Mouse (Mus musculus) intestine, embryonic 14.5 days (tissue): ENCODE data around the gene Tiam1. TPM values are rescaled to one million over a fixed set of nuclear protein-coding genes. Genes with fewer than 3 reads are reported as not detected.

Experiments
- ATAC-seq: fragments of 200-750 bp; cut with Nextera tagmentation; replicated peaks from 2 replicates; pipeline ENCODE4 v1.8.0; 2017; ENCODE audit warnings: low read depth, moderate number of reproducible peaks, moderate TSS enrichment, moderate library complexity; ENCODE audit not compliant: low FRiP score, low TSS enrichment
- DNase-seq: peaks from one replicate; pipeline ENCODE4 v3.0.0-alpha.2; 2018; ENCODE audit warnings: low spot score
- H3K27ac ChIP-seq: fragments of 300-500 bp; sonication (generic); 2 replicates; pipeline ENCODE4 v1.5.1; 2014; ENCODE audit warnings: low read depth, mild to moderate bottlenecking, control low read depth
- H3K27me3 ChIP-seq: fragments of 300-500 bp; sonication (generic); replicated peaks from 2 replicates; pipeline ENCODE4 v1.6.1; 2014; ENCODE audit warnings: low read length, control low read depth; ENCODE audit not compliant: control insufficient read depth, insufficient read depth
- H3K36me3 ChIP-seq: fragments of 300-500 bp; sonication (generic); 2 replicates; pipeline ENCODE4 v1.6.1; 2014; ENCODE audit warnings: low read length, control low read depth; ENCODE audit not compliant: control insufficient read depth, insufficient read depth
- H3K4me1 ChIP-seq: fragments of 300-500 bp; sonication (generic); replicated peaks from 2 replicates; pipeline ENCODE4 v1.6.1; 2014; ENCODE audit warnings: low read length, control low read depth, mixed read lengths; ENCODE audit not compliant: control insufficient read depth, insufficient read depth
- H3K4me2 ChIP-seq: fragments of 300-500 bp; sonication (generic); 2 replicates; pipeline ENCODE4 v1.6.1; 2014; ENCODE audit warnings: low read length
- H3K4me3 ChIP-seq: fragments of 300-500 bp; sonication (generic); 2 replicates; pipeline ENCODE4 v1.5.1; 2014; ENCODE audit warnings: low read depth, low read length, control low read depth, mixed read lengths
- H3K9ac ChIP-seq: fragments of 300-500 bp; sonication (generic); 2 replicates; pipeline ENCODE4 v1.6.1; 2014; ENCODE audit warnings: mild to moderate bottlenecking, low read length
- H3K9me3 ChIP-seq: fragments of 300-500 bp; sonication (generic); 2 replicates; pipeline ENCODE4 v1.6.1; 2016; ENCODE audit warnings: low read length, control low read depth; ENCODE audit not compliant: control insufficient read depth
- WGBS: fragments of 180-500 bp; shearing (Covaris S2); extraction: QIAGEN DNeasy Blood & Tissue Kit; methylation state at CpG from one replicate; pipeline ENCODE4 v1.1.7; 2014; 5-methylcytosine and 5-hydroxymethylcytosine counted together
- polyA plus RNA-seq: library from polyadenylated mRNA; unstranded; fragments of >200 nt; fragmentation: Nextera tagmentation; extraction: Ambion mirVana; gene quantifications from 2 replicates; pipeline ENCODE4 v1.2.1, GENCODE M21; 2014

Gene Tiam1
- polyA plus RNA-seq, 1 experiment from 2014 or later = 21.4 TPM

- no peak for ATAC-seq
- no peaks in the 10 kb centered on the region for H3K9me3 ChIP-seq
- H3K9ac ChIP-seq = no peak overlapping the region
- 84% methylated on average over 5 of the region's 5 CpGs for WGBS
- H3K27ac ChIP-seq = no peak overlapping the region
- H3K27me3 ChIP-seq = no peaks in the 10 kb centered on the region
- no peak overlapping the region for H3K4me2 ChIP-seq
- no peak for DNase-seq
- no peak overlapping the region for H3K4me3 ChIP-seq
- no peaks in the 10 kb centered on the region for H3K36me3 ChIP-seq
- peaks cover 5% of the 10 kb centered on the region; the same call in 1 of the 2 replicates for H3K4me1 ChIP-seq
These were observed 190.7 kb downstream of the Tiam1 start for GRCm38 (mm10) chr16:89952821-89953220.

- H3K4me2 ChIP-seq = no peak overlapping the region
- ATAC-seq (no peak), DNase-seq (no peak)
- 57% methylated on average over 8 of the region's 8 CpGs for WGBS
- H3K9ac ChIP-seq = no peak overlapping the region
- no peak overlapping the region for H3K4me3 ChIP-seq
- peaks cover 5% of the 10 kb centered on the region; the same call in 1 of the 2 replicates for H3K4me1 ChIP-seq
- no peaks in the 10 kb centered on the region for H3K36me3 ChIP-seq
- H3K9me3 ChIP-seq = no peaks in the 10 kb centered on the region
- no peaks in the 10 kb centered on the region for H3K27me3 ChIP-seq
- H3K27ac ChIP-seq = no peak overlapping the region
These were observed 192.8 kb downstream of the Tiam1 start for GRCm38 (mm10) chr16:89950754-89951153.

- WGBS = 70% methylated on average over 6 of the region's 6 CpGs
- no peak overlapping the region for H3K9ac ChIP-seq
- no peak for ATAC-seq
These were observed 193.3 kb downstream of the Tiam1 start for GRCm38 (mm10) chr16:89950251-89950650.

GRCm38 (mm10) chr16:89948040-89948439, 195.5 kb downstream of the Tiam1 start:
- Histone ChIP-seq H3K4me2 (no peak overlapping the region), H3K36me3 (no peaks in the 10 kb centered on the region), H3K4me3 (no peak overlapping the region), H3K27ac (no peak overlapping the region), H3K9ac (no peak overlapping the region), H3K27me3 (no peaks in the 10 kb centered on the region), H3K4me1 (peaks cover 19% of the 10 kb centered on the region), H3K9me3 (no peaks in the 10 kb centered on the region)
- DNase-seq = no peak
- no peak for ATAC-seq
- WGBS = 100% methylated on average over 1 of the region's 1 CpGs

More at GRCm38 (mm10) chr16:89950251-89950650, 193.3 kb downstream of the Tiam1 start:
- no peak for DNase-seq
- no peaks in the 10 kb centered on the region for H3K36me3 ChIP-seq
- no peak overlapping the region for H3K27ac ChIP-seq
- no peak overlapping the region for H3K4me2 ChIP-seq
- H3K9me3 ChIP-seq = no peaks in the 10 kb centered on the region
- H3K4me3 ChIP-seq = no peak overlapping the region
- H3K4me1 ChIP-seq = peaks cover 5% of the 10 kb centered on the region; the same call in 1 of the 2 replicates
- H3K27me3 ChIP-seq = no peaks in the 10 kb centered on the region

GRCm38 (mm10) chr16:89946816-89947215, 196.8 kb downstream of the Tiam1 start:
- WGBS = 93% methylated on average over 11 of the region's 11 CpGs
- no peak for DNase-seq

GRCm38 (mm10) chr16:89944604-89945283, 198.8 kb downstream of the Tiam1 start:
- peaks cover 14% of the 10 kb centered on the region for H3K4me1 ChIP-seq
- no peaks in the 10 kb centered on the region for H3K27me3 ChIP-seq
- WGBS = 47% methylated on average over 19 of the region's 19 CpGs
- no peak overlapping the region for H3K27ac ChIP-seq
- no peaks in the 10 kb centered on the region for H3K36me3 ChIP-seq
- H3K9ac ChIP-seq = no peak overlapping the region
- no peak overlapping the region for H3K4me3 ChIP-seq
- DNase-seq (no peak), ATAC-seq (no peak)
- H3K9me3 ChIP-seq = peaks cover 9% of the 10 kb centered on the region
- no peak overlapping the region for H3K4me2 ChIP-seq

More at GRCm38 (mm10) chr16:89946816-89947215, 196.8 kb downstream of the Tiam1 start:
- Histone ChIP-seq H3K9me3 (no peaks in the 10 kb centered on the region), H3K27ac (no peak overlapping the region), H3K36me3 (no peaks in the 10 kb centered on the region), H3K4me3 (no peak overlapping the region), H3K27me3 (no peaks in the 10 kb centered on the region), H3K4me2 (no peak overlapping the region), H3K4me1 (peaks cover 19% of the 10 kb centered on the region), H3K9ac (no peak overlapping the region)
- ATAC-seq = no peak

- ATAC-seq = no peak
- no peak for DNase-seq
These were observed 199.5 kb downstream of the Tiam1 start for GRCm38 (mm10) chr16:89944050-89944449.

GRCm38 (mm10) chr16:89943267-89943971, 200.2 kb downstream of the Tiam1 start:
- ATAC-seq (no peak), DNase-seq (no peak)
- Histone ChIP-seq H3K36me3 (no peaks in the 10 kb centered on the region), H3K27ac (no peak overlapping the region), H3K9me3 (peaks cover 9% of the 10 kb centered on the region), H3K9ac (no peak overlapping the region), H3K4me3 (no peak overlapping the region), H3K27me3 (no peaks in the 10 kb centered on the region), H3K4me2 (no peak overlapping the region), H3K4me1 (peaks cover 14% of the 10 kb centered on the region)
- 46% methylated on average over 19 of the region's 19 CpGs for WGBS

More at GRCm38 (mm10) chr16:89944050-89944449, 199.5 kb downstream of the Tiam1 start:
- H3K9ac ChIP-seq = no peak overlapping the region
- H3K4me3 ChIP-seq = no peak overlapping the region
- H3K9me3 ChIP-seq = peaks cover 9% of the 10 kb centered on the region
- no peak overlapping the region for H3K27ac ChIP-seq
- WGBS = 49% methylated on average over 6 of the region's 6 CpGs
- H3K4me1 ChIP-seq = peaks cover 14% of the 10 kb centered on the region
- H3K4me2 ChIP-seq = no peak overlapping the region
- no peaks in the 10 kb centered on the region for H3K36me3 ChIP-seq
- no peaks in the 10 kb centered on the region for H3K27me3 ChIP-seq
